ENCODE assay signal across 10 mouse cellular contexts in the genomic region with DNA sequence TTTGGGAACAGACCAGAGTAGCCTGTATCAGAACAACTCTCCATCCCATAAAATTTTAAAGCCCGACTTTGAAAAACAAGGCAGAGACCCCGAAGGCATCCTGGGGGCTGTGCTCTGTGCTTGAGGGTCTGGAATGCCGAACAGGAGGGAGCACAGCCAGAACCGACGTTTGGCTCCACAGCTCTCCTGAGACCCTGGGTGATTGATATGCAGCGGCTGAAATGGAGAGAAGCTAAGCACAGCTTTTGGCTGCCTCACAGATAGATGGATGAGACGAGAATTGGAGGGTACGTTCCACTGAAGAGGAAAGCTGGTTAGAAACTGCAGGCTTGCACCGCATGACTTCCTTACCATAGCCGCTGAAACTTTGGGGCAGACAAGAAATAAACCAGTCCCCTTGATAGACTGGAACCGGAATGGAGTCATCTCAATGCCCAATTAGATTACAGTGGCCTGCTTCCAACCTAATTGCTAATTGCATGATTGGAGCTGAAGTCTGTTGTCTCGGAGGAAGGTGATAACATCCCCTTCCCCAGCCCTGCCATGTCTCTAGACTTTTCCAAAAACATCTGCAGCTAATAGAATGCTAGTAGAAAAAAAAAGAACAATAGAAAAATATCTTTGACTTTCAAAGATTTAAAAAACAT.
DNase-seq lines count a peak whose midpoint lies in the region; ATAC-seq and TF ChIP-seq lines count a peak whose summit lies in the region.
"Had no signal": no experiment of that assay in that cellular context is flagged by ENCODE, and none has a peak within 500 bp of the region (broad histone marks: within the 10 kb centered on the region; RNA-seq: fewer than 3 reads in every experiment).

No protein-coding gene starts in this region.

- WGBS in heart, embryonic 15.5 days = 26% methylated on average over 12 of the region's 12 CpGs
- 26% methylated on average over 12 of the region's 12 CpGs for WGBS in heart, adult 2 months
- WGBS in limb, embryonic 13.5 days = 9% methylated on average over 12 of the region's 12 CpGs

- no peak overlapping the region for H3K4me3 ChIP-seq in heart, embryonic 15.5 days
- H3K4me3 ChIP-seq in heart, adult 2 months = no peak overlapping the region
- H3K4me3 ChIP-seq in limb, embryonic 13.5 days = peak overlapping the region; percentile 27
- H3K4me3 ChIP-seq: neural tube, embryonic 12.5 days had no signal

- no peak overlapping the region for H3K27ac ChIP-seq in heart, embryonic 15.5 days
- H3K27ac ChIP-seq in heart, adult 2 months = no peak overlapping the region
- 0 out of 2 replicates have a peak overlapping the region, but pooled peaks have one; percentile 7 for H3K27ac ChIP-seq in limb, embryonic 13.5 days
- H3K27ac ChIP-seq: neural tube, embryonic 12.5 days had no signal

- ATAC-seq in heart, embryonic 15.5 days (replicated peaks; ENCODE audit: insufficient number of reproducible peaks, insufficient read depth, low FRiP score, low read depth) = no peak
- peak; percentile 19; the same call in 1 of the 2 replicates for ATAC-seq in limb, embryonic 13.5 days (ENCODE audit: low FRiP score, low read depth)

- TF ChIP-seq EP300 in heart, adult 2 months (IDR thresholded peaks at IDR 0.05; ENCODE audit: insufficient read depth, low read depth, low read length) = no peak

- H3K9me3 ChIP-seq in heart, embryonic 15.5 days (replicated peaks) = no peaks in the 10 kb centered on the region
- H3K9me3 ChIP-seq in limb, embryonic 13.5 days = no peaks in the 10 kb centered on the region
- H3K9me3 ChIP-seq: neural tube, embryonic 12.5 days had no signal

- H3K9ac ChIP-seq in heart, embryonic 15.5 days = no peak overlapping the region
- H3K9ac ChIP-seq in heart, adult 2 months (ENCODE audit: low read depth, low read length) = no peak overlapping the region
- peak overlapping the region; percentile 45; the same call in 1 of the 2 replicates for H3K9ac ChIP-seq in limb, embryonic 13.5 days
- H3K9ac ChIP-seq: neural tube, embryonic 12.5 days had no signal

- intact Hi-C loops in heart, adult 2 months (cut with DNase I) = no loop called here

- H3K4me1 ChIP-seq in heart, embryonic 15.5 days (replicated peaks) = 0 out of 2 replicates have a peak, but pooled peaks cover 3% of the 10 kb centered on the region
- no peaks in the 10 kb centered on the region for H3K4me1 ChIP-seq in heart, adult 2 months (ENCODE audit: control insufficient read depth, insufficient read depth, low read length)
- peaks cover 18% of the 10 kb centered on the region for H3K4me1 ChIP-seq in limb, embryonic 13.5 days
- H3K4me1 ChIP-seq: neural tube, embryonic 12.5 days had no signal

- H3K4me2 ChIP-seq in heart, embryonic 15.5 days = peak overlapping the region; percentile 32; the same call in 1 of the 2 replicates
- peak overlapping the region; percentile 58 for H3K4me2 ChIP-seq in limb, embryonic 13.5 days (replicated peaks)
- H3K4me2 ChIP-seq: neural tube, embryonic 12.5 days had no signal

- TF ChIP-seq CTCF in heart, adult 2 months (IDR thresholded peaks at IDR 0.05) = no peak

- H3K27me3 ChIP-seq in heart, embryonic 15.5 days = no peaks in the 10 kb centered on the region
- H3K27me3 ChIP-seq in heart, adult 2 months (ENCODE audit: control insufficient read depth, insufficient read depth, low read length) = no peaks in the 10 kb centered on the region
- 0 out of 2 replicates have a peak, but pooled peaks cover 3% of the 10 kb centered on the region for H3K27me3 ChIP-seq in limb, embryonic 13.5 days
- H3K27me3 ChIP-seq: neural tube, embryonic 12.5 days had no signal

- H3K36me3 ChIP-seq in heart, embryonic 15.5 days = no peaks in the 10 kb centered on the region
- H3K36me3 ChIP-seq in heart, adult 2 months (ENCODE audit: control insufficient read depth, insufficient read depth, low read length) = no peaks in the 10 kb centered on the region
- no peaks in the 10 kb centered on the region for H3K36me3 ChIP-seq in limb, embryonic 13.5 days
- H3K36me3 ChIP-seq: neural tube, embryonic 12.5 days had no signal

- TF ChIP-seq POLR2A in heart, adult 2 months (IDR thresholded peaks at IDR 0.05; ENCODE audit: insufficient read depth, low read depth, low read length) = no peak

- no peaks in the 10 kb centered on the region for H3K79me2 ChIP-seq in heart, adult 2 months (replicated peaks; ENCODE audit: control insufficient read depth, insufficient read depth, low read length)

- DNase-seq in heart, adult 2 months = no peak
- DNase-seq in Muller cell, postnatal 12 days (ENCODE audit: inconsistent ontology term) = peak; percentile 4
- peak; percentile 19 for DNase-seq in embryo, embryonic 9.5 days (ENCODE audit: extremely low spot score)
- no peak for DNase-seq in urinary bladder, adult 2 months (ENCODE audit: low spot score)
- no peak for DNase-seq in frontal cortex, postnatal 25 days (ENCODE audit: low spot score in 2 of 2)
- DNase-seq in frontal cortex, postnatal 36 days (ENCODE audit: low spot score in 2 of 2) = no peak
- DNase-seq: thymus, postnatal 25 days had no signal

Comparison
In these comparisons a context has a peak if more than half of its experiments do, and no peak if none do; other contexts are left out.
1. DNase-seq: peak in Muller cell, postnatal 12 days (single experiment) and embryo, embryonic 9.5 days (single experiment); none in heart, adult 2 months (0 of 2), urinary bladder, adult 2 months (single experiment), frontal cortex, postnatal 25 days (0 of 2) and frontal cortex, postnatal 36 days (0 of 2).